Mouse (Mus musculus) olfactory bulb, adult 2 months (tissue): ENCODE measurements around the gene Mansc1.

Experiments used
- CTCF ChIP-seq: fragments of 200-500 bp; IDR thresholded peaks from 2 replicates; pipeline ENCODE4 v1.5.1; 2012; ENCODE audit warnings: low read depth, mild to moderate bottlenecking, low read length, moderate library complexity; ENCODE audit not compliant: insufficient read depth
- POLR2A ChIP-seq: fragments of 200-500 bp; IDR thresholded peaks from 2 replicates; pipeline ENCODE4 v1.6.1; 2012; ENCODE audit warnings: mild to moderate bottlenecking, low read depth, low read length, moderate library complexity; ENCODE audit not compliant: insufficient read depth

GRCm38 (mm10) chr6:134611896-134612295, 20.4 kb downstream of the Mansc1 start:
- TF ChIP-seq CTCF (no peak), POLR2A (no peak)
